8 mouse cellular contexts compared by ENCODE assay signal in the genomic region with DNA sequence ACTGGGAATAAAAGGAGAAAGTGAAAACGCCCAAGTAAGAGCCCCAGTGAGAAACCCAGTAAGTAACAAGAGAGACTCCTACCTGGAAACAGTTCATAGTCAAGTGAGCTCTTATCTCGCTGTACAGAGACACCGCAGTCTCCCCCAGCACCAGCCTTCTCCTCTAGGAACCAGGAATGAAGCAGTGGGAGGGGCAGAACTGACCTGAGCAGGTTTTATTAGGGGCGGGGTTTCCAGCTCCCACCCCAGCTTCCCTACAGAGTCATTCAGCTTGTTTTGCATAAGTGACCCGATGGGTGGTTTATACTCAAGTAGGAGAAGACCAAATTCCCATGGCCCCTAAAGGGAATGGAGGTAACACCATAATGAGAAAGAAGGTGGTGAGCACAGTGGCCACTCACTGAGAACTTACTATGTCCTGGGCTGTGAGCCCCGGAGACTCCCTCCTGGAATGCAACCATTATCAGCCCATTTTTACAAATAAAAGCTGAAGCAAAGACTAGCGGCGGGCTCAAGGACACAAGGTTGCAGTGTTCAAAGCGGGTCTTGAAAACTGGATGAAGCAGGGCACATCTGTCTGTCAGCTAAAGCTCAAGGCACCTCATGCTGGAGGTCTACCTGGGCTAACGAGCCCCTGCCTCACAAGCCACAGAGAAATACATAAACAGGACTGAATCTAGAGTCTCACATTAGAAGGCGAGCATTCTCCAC. TPM values are rescaled to one million over a fixed set of nuclear protein-coding genes. Genes with fewer than 3 reads are reported as not detected.
DNase-seq lines count a peak whose midpoint lies in the region; ATAC-seq and TF ChIP-seq lines count a peak whose summit lies in the region.

No protein-coding gene starts in this region.

- peak overlapping the region; percentile 98; the same call in 1 of the 2 replicates for H3K27ac ChIP-seq in intestine, embryonic 16.5 days (ENCODE audit: low read length)
- peak overlapping the region; percentile 97 for H3K27ac ChIP-seq in lung, postnatal 0 days (ENCODE audit: low read length)

- H3K4me3 ChIP-seq in intestine, embryonic 16.5 days (ENCODE audit: low read length), result peak overlapping the region; percentile 31
- peak overlapping the region; percentile 27 for H3K4me3 ChIP-seq in lung, postnatal 0 days (ENCODE audit: low read depth, low read length)

- H3K9me3 ChIP-seq in intestine, embryonic 16.5 days (ENCODE audit: control insufficient read depth, low read length), result no peaks in the 10 kb centered on the region
- H3K9me3 ChIP-seq in lung, postnatal 0 days (ENCODE audit: low read length), result no peaks in the 10 kb centered on the region

- TF ChIP-seq CTCF in lung, postnatal 0 days (IDR thresholded peaks at IDR 0.05), result no peak

- TF ChIP-seq EP300 in lung, postnatal 0 days (IDR thresholded peaks at IDR 0.05), result no peak

- 0 out of 2 replicates have a peak overlapping the region, but pooled peaks have one; percentile 2 for H3K9ac ChIP-seq in intestine, embryonic 16.5 days (ENCODE audit: low read depth, low read length)
- H3K9ac ChIP-seq in lung, postnatal 0 days (replicated peaks; ENCODE audit: low read depth), result no peak overlapping the region

- 33% methylated on average over 11 of the region's 11 CpGs for WGBS in intestine, embryonic 16.5 days
- WGBS in lung, postnatal 0 days, result 41% methylated on average over 11 of the region's 11 CpGs

- H3K4me1 ChIP-seq in intestine, embryonic 16.5 days (ENCODE audit: control insufficient read depth, insufficient read depth, low read length), result peaks cover 61% of the 10 kb centered on the region
- H3K4me1 ChIP-seq in lung, postnatal 0 days (ENCODE audit: insufficient read depth, low read depth, low read length), result peaks cover 26% of the 10 kb centered on the region

- ATAC-seq in intestine, embryonic 16.5 days, result peak; percentile 55
- peak; percentile 50 for ATAC-seq in lung, postnatal 0 days

- peak overlapping the region; percentile 84 for H3K4me2 ChIP-seq in intestine, embryonic 16.5 days (ENCODE audit: low read depth, low read length)
- H3K4me2 ChIP-seq in lung, postnatal 0 days (replicated peaks; ENCODE audit: low read depth, low read length), result peak overlapping the region; percentile 94

- H3K27me3 ChIP-seq in intestine, embryonic 16.5 days (replicated peaks; ENCODE audit: control insufficient read depth, insufficient read depth, low read length), result no peaks in the 10 kb centered on the region
- H3K27me3 ChIP-seq in lung, postnatal 0 days (replicated peaks; ENCODE audit: insufficient read depth, low read length), result no peaks in the 10 kb centered on the region

- peak; percentile 46 for DNase-seq in cerebellum, adult 11-12 months
- DNase-seq in cerebellum, postnatal 36 days, result no peak
- peak; percentile 95 for DNase-seq in ZHBTc4 (ENCODE audit: low read depth, low spot score)
- DNase-seq in lung, postnatal 0 days (ENCODE audit: low spot score), result peak; percentile 89
- no peak for DNase-seq in right cerebral cortex, adult 18-20 months
- no peak for DNase-seq in T-cell, adult 2 months (ENCODE audit: low spot score)
- no peak for DNase-seq in urinary bladder, postnatal 25 days (ENCODE audit: low spot score)

- no peaks in the 10 kb centered on the region for H3K36me3 ChIP-seq in intestine, embryonic 16.5 days (ENCODE audit: control insufficient read depth, insufficient read depth, low read length)
- H3K36me3 ChIP-seq in lung, postnatal 0 days (ENCODE audit: insufficient read depth, low read length), result no peaks in the 10 kb centered on the region

RNA-seq across cellular contexts. Expression of a gene that starts 2.5 kb away (rescaled TPM):
- 16.5 and 16.7 TPM in 2 replicates for polyA plus RNA-seq in intestine, embryonic 16.5 days (2015; fragmentation: Nextera tagmentation; extraction: Ambion mirVana)
- polyA plus RNA-seq in lung, postnatal 0 days (2015; fragmentation: Nextera tagmentation; extraction: Ambion mirVana), result 27.3 and 33.8 TPM in 2 replicates

Comparison
In these comparisons a context has a peak if more than half of its experiments do, and no peak if none do; other contexts are left out.
1. DNase-seq: peak in cerebellum, adult 11-12 months (single experiment), ZHBTc4 (single experiment) and lung, postnatal 0 days (single experiment); none in cerebellum, postnatal 36 days (0 of 2), right cerebral cortex, adult 18-20 months (single experiment), T-cell, adult 2 months (single experiment) and urinary bladder, postnatal 25 days (single experiment).